Mouse (Mus musculus) frontal cortex, postnatal 10 days (tissue): ENCODE data around the gene Tead2.
"Not testable (repeated sequence)": the region's sequence is repeated elsewhere in the genome, so short reads cannot be mapped to it uniquely, and the experiment has no call there.

Experiments used
- DNase-seq, 2 experiments: peaks; one replicate each; pipeline ENCODE4 v3.0.0; 2022; ENCODE audit warnings: low spot score in 2 of 2, mixed read lengths in 1 of 2

Gene Tead2

GRCm38 (mm10) chr7:45215673-45216441 lies at the start of gene Tead2:
Gene Tead2 (plus strand): TSS chr7:45215753.
- no peak for DNase-seq

DNA sequence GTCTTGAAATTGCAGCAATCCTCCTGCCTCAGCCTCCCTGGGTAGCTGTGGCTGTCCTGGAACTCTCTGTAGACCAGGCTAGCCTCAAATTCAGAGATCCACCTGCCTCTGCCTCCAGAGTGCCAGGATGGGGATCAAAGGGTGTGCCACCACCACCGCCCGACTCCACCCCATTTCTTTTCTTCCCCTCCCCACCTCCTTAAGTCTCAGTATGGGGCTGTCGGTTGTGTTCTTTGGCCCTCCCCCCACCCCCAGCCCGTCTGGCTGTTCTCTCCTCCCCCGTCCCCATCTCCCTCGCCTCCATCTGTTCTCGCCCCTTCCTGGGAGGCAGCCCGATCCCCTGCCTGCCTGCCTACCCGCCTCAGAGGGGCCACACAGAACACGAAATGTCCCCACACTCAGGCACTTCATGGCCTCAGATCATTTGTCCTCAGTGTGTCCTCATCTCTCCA lies 48.6 kb upstream of the Tead2 start:
- no peak for DNase-seq

DNA sequence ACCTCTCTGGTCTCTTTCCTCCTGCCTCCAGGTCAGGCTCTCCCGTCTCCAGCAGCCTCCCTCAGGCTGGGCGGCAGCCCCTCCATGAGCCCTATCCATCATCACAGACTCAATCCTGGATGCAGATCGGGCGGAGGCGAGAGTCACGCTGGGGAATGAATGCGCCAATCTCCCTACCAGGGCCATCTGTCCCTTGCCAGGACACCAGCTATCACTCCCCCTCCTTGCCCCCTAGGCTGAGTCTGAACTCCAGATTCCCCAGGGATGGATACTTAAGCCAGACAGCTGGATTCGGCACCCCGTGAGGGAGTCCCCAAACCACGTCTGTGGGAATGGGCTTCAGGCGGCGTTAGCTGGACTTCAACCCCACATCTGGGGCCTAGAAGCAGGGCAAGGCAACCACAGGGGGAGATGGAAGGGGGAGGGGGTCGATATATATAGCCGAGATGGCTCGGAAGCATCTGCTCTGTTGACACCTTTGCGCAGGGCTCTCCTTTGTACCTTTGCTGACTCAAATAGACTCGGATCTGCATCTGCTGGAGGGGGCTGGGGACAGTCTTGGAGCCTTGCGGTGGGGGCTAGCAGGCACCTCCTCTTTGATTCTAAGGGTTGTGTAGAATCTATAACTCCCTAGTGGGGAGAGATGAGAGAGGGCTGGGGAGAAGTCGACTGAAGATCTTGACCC lies 47.6 kb upstream of the Tead2 start:
- DNase-seq: no peak

GRCm38 (mm10) chr7:45168656-45169055 lies 46.9 kb upstream of the Tead2 start:
- DNase-seq: no peak

- DNase-seq: no peak
These were observed 46.1 kb upstream of the Tead2 start for GRCm38 (mm10) chr7:45169495-45169894.

GRCm38 (mm10) chr7:45172974-45173373 lies 42.6 kb upstream of the Tead2 start:
- no peak for DNase-seq

GRCm38 (mm10) chr7:45173772-45174171 lies 41.8 kb upstream of the Tead2 start:
- not testable (repeated sequence) for DNase-seq

- DNase-seq: no peak
These were observed 40.8 kb upstream of the Tead2 start for GRCm38 (mm10) chr7:45174567-45175280.

GRCm38 (mm10) chr7:45175398-45175797 lies 40.2 kb upstream of the Tead2 start:
- DNase-seq: no peak

DNA sequence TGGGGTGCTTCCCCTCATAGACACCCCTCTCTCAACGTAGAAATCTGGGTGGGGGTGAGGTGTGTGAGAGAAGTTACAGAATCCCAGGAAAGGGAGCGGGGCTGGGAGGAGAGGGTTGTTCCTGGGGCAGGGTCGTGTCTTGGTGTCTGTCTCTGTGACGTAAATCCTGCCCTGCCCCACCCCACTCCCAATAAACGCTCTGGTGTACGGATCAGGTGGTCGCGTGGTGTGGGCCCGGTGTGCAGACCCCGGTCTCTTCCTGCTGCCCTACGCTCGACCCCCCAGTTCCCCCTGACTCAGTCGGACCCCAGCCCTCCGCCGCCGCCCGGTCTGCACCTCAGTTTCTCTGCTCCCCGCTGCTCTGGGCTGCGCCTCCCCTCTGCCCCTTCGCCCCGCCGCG lies 39.6 kb upstream of the Tead2 start:
- no peak for DNase-seq

DNA sequence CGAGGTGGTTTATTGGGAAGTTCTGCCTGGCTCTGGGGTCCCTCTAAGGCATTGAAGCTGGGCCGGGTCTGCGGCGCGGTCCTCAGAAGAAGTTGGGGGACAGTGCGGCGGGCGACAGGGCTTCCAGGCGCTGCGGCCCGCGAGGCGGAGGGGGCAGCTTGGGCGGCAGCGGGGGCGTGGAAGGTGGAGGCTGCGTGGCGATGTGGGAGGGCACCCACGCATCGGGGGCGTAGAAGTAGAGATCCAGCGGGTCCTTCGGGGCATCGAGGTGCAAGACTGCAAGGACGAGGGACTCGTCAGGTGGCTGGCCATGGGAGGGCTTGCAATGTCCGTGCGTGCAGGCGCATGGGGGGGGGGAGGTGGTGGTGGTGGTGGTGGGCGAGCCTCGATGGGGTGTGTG lies 39.2 kb upstream of the Tead2 start:
- DNase-seq: no peak

- DNase-seq: no peak
These were observed 37.0 kb upstream of the Tead2 start for GRCm38 (mm10) chr7:45178550-45178949.

DNA sequence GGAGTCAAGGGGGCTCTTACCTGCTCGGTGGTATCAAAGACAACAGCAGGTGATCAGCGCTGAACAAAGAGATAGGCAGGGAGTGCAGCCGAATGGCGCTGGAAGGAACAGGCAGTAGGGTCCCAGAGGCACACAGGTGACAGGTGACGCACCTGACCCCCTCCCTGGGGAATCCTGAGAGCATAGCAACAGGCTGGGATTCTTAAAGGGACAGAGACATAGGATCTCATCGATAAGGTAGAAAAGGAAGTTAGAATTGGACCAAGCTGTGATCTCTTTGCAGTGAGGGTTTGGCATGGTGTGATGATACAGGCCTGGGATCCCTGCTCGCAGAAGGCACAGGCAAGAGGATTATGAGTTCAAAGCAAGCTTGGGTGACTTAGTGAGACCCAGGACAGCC lies 36.1 kb upstream of the Tead2 start, which contains the start of gene Gfy:
Gene Gfy (minus strand): TSS at position 101 of the 400 bp plus-strand sequence.
- no peak for DNase-seq

GRCm38 (mm10) chr7:45180896-45181477 lies 34.6 kb upstream of the Tead2 start, which contains the start of gene Pth2:
Gene Pth2 (plus strand): TSS chr7:45180995.
- no peak for DNase-seq

GRCm38 (mm10) chr7:45181540-45181939 lies 34.0 kb upstream of the Tead2 start:
- no peak for DNase-seq

DNA sequence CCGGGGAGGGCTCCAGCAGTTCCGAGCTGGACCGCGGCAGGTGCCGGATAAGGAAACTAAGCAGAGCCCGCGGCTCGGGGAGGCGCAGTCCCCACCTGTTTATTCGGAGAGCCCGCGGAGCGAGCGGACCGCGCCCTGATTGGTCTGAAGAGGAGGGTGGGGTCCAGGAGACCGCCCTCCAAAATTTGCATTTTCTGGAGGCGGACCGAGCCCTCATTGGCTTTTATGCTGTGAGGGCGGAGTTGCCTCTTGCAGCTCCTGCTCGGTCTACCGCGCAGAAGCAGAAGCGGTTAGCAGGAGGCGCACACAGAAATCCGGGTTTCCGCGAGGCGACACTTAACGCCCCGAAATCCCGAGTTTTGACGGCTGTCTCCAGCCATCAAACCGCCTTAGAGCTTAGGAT lies 33.4 kb upstream of the Tead2 start:
- peak in 1 of 2 experiments; percentile 81 for DNase-seq

- DNase-seq: no peak
These were observed 32.9 kb upstream of the Tead2 start for GRCm38 (mm10) chr7:45182606-45183005.

DNA sequence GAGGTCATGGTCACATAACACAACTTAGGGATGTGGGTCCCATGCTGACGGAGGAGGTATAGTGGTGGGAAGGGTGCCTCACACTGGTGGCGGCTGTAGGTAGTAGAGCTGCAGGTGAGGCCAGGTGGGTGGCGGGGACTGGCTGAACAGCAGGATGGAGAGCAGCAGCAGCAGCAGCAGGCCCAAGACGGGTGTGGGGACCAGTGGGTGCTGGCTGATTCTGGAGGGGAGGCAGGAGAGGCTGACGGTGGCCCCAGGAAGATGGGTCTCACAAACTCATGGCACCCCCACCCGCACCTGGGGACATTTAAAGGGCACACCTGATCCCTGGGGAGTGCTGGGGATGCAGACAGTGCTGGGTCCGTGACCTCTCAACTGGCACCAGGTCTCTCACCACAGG lies 31.9 kb upstream of the Tead2 start:
- no peak for DNase-seq

DNA sequence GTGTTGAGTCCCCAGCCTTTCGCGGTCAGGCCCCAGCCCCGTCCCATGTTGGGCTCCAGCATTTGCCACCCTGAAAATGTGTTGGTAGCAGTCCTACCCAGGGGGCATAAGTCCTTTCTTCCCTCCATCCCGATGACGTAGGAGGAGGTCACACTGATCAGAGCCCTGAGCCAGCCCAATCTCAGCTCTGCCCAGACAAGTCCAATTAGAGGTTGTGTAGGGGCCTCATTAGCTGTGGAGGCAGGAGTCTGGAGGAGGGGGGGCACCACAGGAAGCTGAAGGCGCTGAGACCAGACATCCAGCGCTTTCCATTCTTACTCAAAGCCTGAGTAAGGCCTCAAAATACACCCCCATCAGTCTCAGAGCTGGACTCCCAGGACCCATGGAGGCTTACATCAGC lies 29.6 kb upstream of the Tead2 start:
- DNase-seq: no peak

GRCm38 (mm10) chr7:45189600-45189999 lies 26.0 kb upstream of the Tead2 start:
- no peak for DNase-seq

GRCm38 (mm10) chr7:45190186-45190585 lies 25.4 kb upstream of the Tead2 start:
- DNase-seq: no peak

DNA sequence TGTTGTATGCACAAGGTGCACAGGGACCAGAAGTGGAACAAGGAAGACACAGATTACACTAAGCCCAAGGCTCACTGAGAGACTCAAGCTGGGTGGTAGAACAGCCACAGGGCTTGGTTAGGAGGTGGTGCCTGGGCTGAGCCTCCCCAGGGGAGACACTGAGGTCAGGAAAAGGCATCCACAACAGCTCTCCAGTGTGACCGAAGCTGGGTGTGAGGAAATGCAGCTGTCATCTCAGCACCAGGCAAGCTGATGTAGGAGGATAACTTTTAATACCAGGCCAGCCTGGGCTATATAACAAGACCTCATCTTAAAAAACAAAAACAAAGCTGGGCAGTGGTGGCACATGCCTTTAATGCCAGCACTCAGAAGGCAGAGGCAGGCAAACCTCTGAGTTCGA lies 24.4 kb upstream of the Tead2 start:
- no peak for DNase-seq
